Mouse (Mus musculus) intestine, embryonic 16.5 days (tissue): Measurements from ENCODE around the gene Sema6d. TPM values are rescaled to one million over a fixed set of nuclear protein-coding genes. Genes with fewer than 3 reads are reported as not detected.

ENCODE experiments used
- ATAC-seq: fragments of 200-750 bp; cut with Nextera tagmentation; 2 replicates; pipeline ENCODE4 v1.8.0; 2017; ENCODE audit warnings: moderate TSS enrichment, moderate library complexity
- H3K27ac ChIP-seq: fragments of 300-500 bp; sonication (generic); 2 replicates; pipeline ENCODE4 v1.5.1; 2014; ENCODE audit warnings: mild to moderate bottlenecking, low read length
- H3K27me3 ChIP-seq: fragments of 300-500 bp; sonication (generic); replicated peaks from 2 replicates; pipeline ENCODE4 v1.6.1; 2014; ENCODE audit warnings: low read length, control low read depth, mixed read lengths; ENCODE audit not compliant: control insufficient read depth, insufficient read depth
- H3K36me3 ChIP-seq: fragments of 300-500 bp; sonication (generic); 2 replicates; pipeline ENCODE4 v1.6.1; 2014; ENCODE audit warnings: low read length, control low read depth; ENCODE audit not compliant: control insufficient read depth, insufficient read depth
- H3K4me1 ChIP-seq: fragments of 300-500 bp; sonication (generic); 2 replicates; pipeline ENCODE4 v1.6.1; 2014; ENCODE audit warnings: low read length, control low read depth, mixed read lengths; ENCODE audit not compliant: control insufficient read depth, insufficient read depth
- H3K4me2 ChIP-seq: fragments of 300-500 bp; sonication (generic); 2 replicates; pipeline ENCODE4 v1.6.1; 2014; ENCODE audit warnings: low read depth, low read length, control low read depth
- H3K4me3 ChIP-seq: fragments of 300-500 bp; sonication (generic); 2 replicates; pipeline ENCODE4 v1.5.1; 2014; ENCODE audit warnings: mild to moderate bottlenecking, low read length
- H3K9ac ChIP-seq: fragments of 300-500 bp; sonication (generic); 2 replicates; pipeline ENCODE4 v1.6.1; 2014; ENCODE audit warnings: low read depth, low read length
- H3K9me3 ChIP-seq: fragments of 300-500 bp; sonication (generic); 2 replicates; pipeline ENCODE4 v1.6.1; 2016; ENCODE audit warnings: low read length, control low read depth; ENCODE audit not compliant: control insufficient read depth
- WGBS: fragments of 180-500 bp; shearing (Covaris S2); extraction: QIAGEN DNeasy Blood & Tissue Kit; methylation state at CpG from one replicate; pipeline ENCODE4 v1.1.7; 2014; 5-methylcytosine and 5-hydroxymethylcytosine counted together
- polyA plus RNA-seq: library from polyadenylated mRNA; unstranded; fragments of >200 nt; fragmentation: Nextera tagmentation; extraction: Ambion mirVana; gene quantifications from 2 replicates; pipeline ENCODE4 v1.2.1, GENCODE M21; 2015

Sema6d gene
- polyA plus RNA-seq, 1 experiment from 2014 or later, result 10.9 TPM

- Histone ChIP-seq H3K9me3 (no peaks in the 10 kb centered on the region), H3K4me1 (no peaks in the 10 kb centered on the region), H3K27ac (no peak overlapping the region)
Measured at GRCm38 (mm10) chr2:124354716-124355115, 264.9 kb downstream of the Sema6d start.

GRCm38 (mm10) chr2:124369291-124369690 lies 279.5 kb downstream of the Sema6d start:
- WGBS, result 71% methylated on average over 1 of the region's 1 CpGs
- no peak overlapping the region for H3K27ac ChIP-seq
- ATAC-seq, result no peak

More at GRCm38 (mm10) chr2:124354716-124355115, 264.9 kb downstream of the Sema6d start:
- ATAC-seq, result no peak
- H3K36me3 ChIP-seq, result no peaks in the 10 kb centered on the region
- 69% methylated on average over 2 of the region's 2 CpGs for WGBS
- H3K9ac ChIP-seq, result no peak overlapping the region
- no peak overlapping the region for H3K4me3 ChIP-seq
- H3K4me2 ChIP-seq, result no peak overlapping the region
- no peaks in the 10 kb centered on the region for H3K27me3 ChIP-seq

GRCm38 (mm10) chr2:124369991-124370390 lies 280.2 kb downstream of the Sema6d start:
- Histone ChIP-seq H3K27ac (no peak overlapping the region), H3K4me1 (no peaks in the 10 kb centered on the region; the same call in 1 of the 2 replicates), H3K4me3 (no peak overlapping the region), H3K9ac (no peak overlapping the region), H3K36me3 (no peaks in the 10 kb centered on the region), H3K4me2 (no peak overlapping the region), H3K27me3 (no peaks in the 10 kb centered on the region), H3K9me3 (no peaks in the 10 kb centered on the region)
- ATAC-seq, result peak; percentile 40; the same call in 1 of the 2 replicates
- 45% methylated on average over 2 of the region's 2 CpGs for WGBS

More at GRCm38 (mm10) chr2:124369291-124369690, 279.5 kb downstream of the Sema6d start:
- Histone ChIP-seq H3K36me3 (no peaks in the 10 kb centered on the region), H3K4me2 (no peak overlapping the region), H3K9me3 (no peaks in the 10 kb centered on the region), H3K4me1 (no peaks in the 10 kb centered on the region; the same call in 1 of the 2 replicates), H3K27me3 (no peaks in the 10 kb centered on the region), H3K4me3 (no peak overlapping the region), H3K9ac (no peak overlapping the region)

- Histone ChIP-seq H3K27me3 (no peaks in the 10 kb centered on the region), H3K27ac (no peak overlapping the region), H3K36me3 (no peaks in the 10 kb centered on the region), H3K4me3 (no peak overlapping the region), H3K4me2 (no peak overlapping the region), H3K9me3 (no peaks in the 10 kb centered on the region), H3K9ac (no peak overlapping the region), H3K4me1 (no peaks in the 10 kb centered on the region; the same call in 1 of the 2 replicates)
- no peak for ATAC-seq
- WGBS, result 54% methylated on average over 2 of the region's 2 CpGs
Measured at GRCm38 (mm10) chr2:124371363-124371762, 281.6 kb downstream of the Sema6d start.

- no peaks in the 10 kb centered on the region for H3K9me3 ChIP-seq
- H3K9ac ChIP-seq, result no peak overlapping the region
- H3K4me3 ChIP-seq, result no peak overlapping the region
- WGBS, result 57% methylated on average over 1 of the region's 1 CpGs
- no peak overlapping the region for H3K27ac ChIP-seq
- H3K4me2 ChIP-seq, result no peak overlapping the region
- H3K36me3 ChIP-seq, result no peaks in the 10 kb centered on the region
- H3K4me1 ChIP-seq, result no peaks in the 10 kb centered on the region
- H3K27me3 ChIP-seq, result no peaks in the 10 kb centered on the region
- ATAC-seq, result no peak
Measured at GRCm38 (mm10) chr2:124385053-124385452, 295.3 kb downstream of the Sema6d start.

GRCm38 (mm10) chr2:124385722-124386121 lies 296.0 kb downstream of the Sema6d start:
- Histone ChIP-seq H3K4me1 (no peaks in the 10 kb centered on the region), H3K4me2 (no peak overlapping the region), H3K36me3 (no peaks in the 10 kb centered on the region), H3K27ac (no peak overlapping the region), H3K27me3 (no peaks in the 10 kb centered on the region), H3K4me3 (no peak overlapping the region), H3K9me3 (no peaks in the 10 kb centered on the region), H3K9ac (no peak overlapping the region)
- WGBS, result 69% methylated on average over 1 of the region's 1 CpGs
- ATAC-seq, result no peak

GRCm38 (mm10) chr2:124388269-124388668 lies 298.5 kb downstream of the Sema6d start:
- no peaks in the 10 kb centered on the region for H3K27me3 ChIP-seq
- no peak overlapping the region for H3K4me3 ChIP-seq
- no peak overlapping the region for H3K27ac ChIP-seq
- no peak overlapping the region for H3K9ac ChIP-seq
- H3K36me3 ChIP-seq, result no peaks in the 10 kb centered on the region
- WGBS, result 90% methylated on average over 1 of the region's 1 CpGs
- no peak for ATAC-seq
- no peak overlapping the region for H3K4me2 ChIP-seq
- no peaks in the 10 kb centered on the region for H3K4me1 ChIP-seq
- H3K9me3 ChIP-seq, result no peaks in the 10 kb centered on the region

- 74% methylated on average over 4 of the region's 4 CpGs for WGBS
- H3K27ac ChIP-seq, result no peak overlapping the region
- no peak overlapping the region for H3K4me3 ChIP-seq
- H3K9ac ChIP-seq, result no peak overlapping the region
- no peaks in the 10 kb centered on the region for H3K9me3 ChIP-seq
- H3K4me1 ChIP-seq, result no peaks in the 10 kb centered on the region
- ATAC-seq, result peak; percentile 52; the same call in 1 of the 2 replicates
- no peaks in the 10 kb centered on the region for H3K36me3 ChIP-seq
- H3K27me3 ChIP-seq, result no peaks in the 10 kb centered on the region
- no peak overlapping the region for H3K4me2 ChIP-seq
Measured at GRCm38 (mm10) chr2:124396733-124397132, 307.0 kb downstream of the Sema6d start.

GRCm38 (mm10) chr2:124397304-124397703 lies 307.5 kb downstream of the Sema6d start:
- Histone ChIP-seq H3K4me1 (no peaks in the 10 kb centered on the region), H3K9me3 (no peaks in the 10 kb centered on the region), H3K4me2 (no peak overlapping the region), H3K36me3 (no peaks in the 10 kb centered on the region), H3K4me3 (no peak overlapping the region), H3K27ac (no peak overlapping the region), H3K27me3 (no peaks in the 10 kb centered on the region), H3K9ac (no peak overlapping the region)
- 87% methylated on average over 5 of the region's 5 CpGs for WGBS
- ATAC-seq, result peak; percentile 67

- Histone ChIP-seq H3K36me3 (no peaks in the 10 kb centered on the region), H3K27me3 (no peaks in the 10 kb centered on the region), H3K9ac (no peak overlapping the region), H3K4me3 (no peak overlapping the region), H3K4me2 (no peak overlapping the region), H3K27ac (no peak overlapping the region), H3K4me1 (0 out of 2 replicates have a peak, but pooled peaks cover 4% of the 10 kb centered on the region), H3K9me3 (no peaks in the 10 kb centered on the region)
- no peak for ATAC-seq
- 83% methylated on average over 2 of the region's 2 CpGs for WGBS
Measured at GRCm38 (mm10) chr2:124399611-124400010, 309.8 kb downstream of the Sema6d start.
